Mouse (Mus musculus) gastrocnemius, postnatal 4 days (tissue): ENCODE measurements around the gene Pgam1. TPM values are rescaled to one million over a fixed set of nuclear protein-coding genes. Genes with fewer than 3 reads are reported as not detected.

Experiments
- total RNA-seq, 2 experiments: library from RNA; stranded (reverse); gene quantifications; 2 replicates each; pipeline ENCODE4 v1.2.3; 2021

The Pgam1 gene
- total RNA-seq, 2 experiments from 2014 or later: 53.2 to 57.9 TPM

Other genes with a start within 250 kb of the Pgam1 start
- 1 to 10 TPM; 1.2 to 2.3 TPM for gene Slit1, start 168.3 kb upstream of the Pgam1 start, total RNA-seq
- gene Arhgap19, start 109.9 kb upstream of the Pgam1 start, total RNA-seq: 10 to 100 TPM; 14.5 to 15.4 TPM
- 1 to 10 TPM; 4.6 to 6.7 TPM for gene Frat1, start 82.0 kb upstream of the Pgam1 start, total RNA-seq
- 10 to 100 TPM; 11.7 to 14.1 TPM for gene Frat2, start 63.8 kb upstream of the Pgam1 start, total RNA-seq
- gene Rrp12, start 15.8 kb upstream of the Pgam1 start, total RNA-seq: 10 to 100 TPM; 21.1 to 22.4 TPM
- gene Exosc1, start 21.5 kb downstream of the Pgam1 start, total RNA-seq: 10 to 100 TPM; 19.6 to 24.5 TPM
- gene Zdhhc16, start 21.6 kb downstream of the Pgam1 start, total RNA-seq: 10 to 100 TPM; 36.0 to 36.5 TPM
- gene Mms19, start 69.2 kb downstream of the Pgam1 start, total RNA-seq: 10 to 100 TPM; 20.5 to 29.1 TPM
- 10 to 100 TPM; 37.5 to 39.7 TPM for gene Ubtd1, start 69.8 kb downstream of the Pgam1 start, total RNA-seq
- gene Ankrd2, start 124.1 kb downstream of the Pgam1 start, total RNA-seq: 10 to 100 TPM; 50.1 to 73.1 TPM
- 1 to 10 TPM; 7.1 to 8.8 TPM for gene Hoga1, start 133.7 kb downstream of the Pgam1 start, total RNA-seq
- under 1 TPM; 0.75 to 0.91 TPM for gene 4933411K16Rik, start 140.3 kb downstream of the Pgam1 start, total RNA-seq
- 1 to 10 TPM; 2.0 to 2.5 TPM for gene Morn4, start 174.4 kb downstream of the Pgam1 start, total RNA-seq
- 10 to 100 TPM; 18.5 to 21.5 TPM for gene Pi4k2a, start 178.5 kb downstream of the Pgam1 start, total RNA-seq
- 10 to 100 TPM; 11.5 to 11.8 TPM for gene Avpi1, start 217.1 kb downstream of the Pgam1 start, total RNA-seq
- 10 to 100 TPM; 33.7 to 34.8 TPM for gene Marveld1, start 235.5 kb downstream of the Pgam1 start, total RNA-seq